Mouse (Mus musculus) Muller cell, postnatal 12 days (primary cell): ENCODE measurements at regions not wholly inside any gene's neighbourhood (a gene's known extent, or its start where the extent isn't known, plus 50 kb on each side); places are given as distances from the start of the nearest gene placed in this dataset.

Experiments
- DNase-seq: peaks from one replicate; pipeline ENCODE4 v3.0.0-alpha.2; 2015; ENCODE audit errors: inconsistent ontology term

- DNase-seq: no peak
Measured at GRCm38 (mm10) chrX:166725761-166726503, 140.4 kb upstream of the Egfl6 start.

DNA sequence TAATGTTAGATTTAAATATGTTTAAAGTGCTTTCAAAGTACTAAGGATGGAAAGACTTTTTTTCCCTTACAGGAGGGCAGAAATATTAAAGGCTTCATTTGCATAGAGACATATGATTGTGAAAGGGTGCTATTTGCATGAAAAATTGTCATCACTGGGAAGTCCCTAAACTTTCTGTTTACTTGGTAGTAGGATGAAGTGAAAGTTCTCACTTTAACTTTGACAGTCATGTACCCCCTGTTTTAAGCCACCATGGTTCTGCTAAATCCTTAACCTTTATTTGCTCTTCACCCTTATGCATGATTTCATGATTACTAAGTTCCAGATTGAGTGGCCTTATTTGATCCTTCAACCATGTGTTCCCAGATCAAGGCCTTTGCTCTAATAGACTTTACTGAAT, 132.6 kb upstream of the Egfl6 start:
- no peak for DNase-seq

- DNase-seq: no peak
Measured at GRCm38 (mm10) chrX:166709306-166709705, 123.8 kb upstream of the Egfl6 start.

- no peak for DNase-seq
Measured at GRCm38 (mm10) chrX:166708106-166708505, 122.6 kb upstream of the Egfl6 start.

GRCm38 (mm10) chrX:166707029-166707428, 121.5 kb upstream of the Egfl6 start:
- peak; percentile 7 for DNase-seq

DNA sequence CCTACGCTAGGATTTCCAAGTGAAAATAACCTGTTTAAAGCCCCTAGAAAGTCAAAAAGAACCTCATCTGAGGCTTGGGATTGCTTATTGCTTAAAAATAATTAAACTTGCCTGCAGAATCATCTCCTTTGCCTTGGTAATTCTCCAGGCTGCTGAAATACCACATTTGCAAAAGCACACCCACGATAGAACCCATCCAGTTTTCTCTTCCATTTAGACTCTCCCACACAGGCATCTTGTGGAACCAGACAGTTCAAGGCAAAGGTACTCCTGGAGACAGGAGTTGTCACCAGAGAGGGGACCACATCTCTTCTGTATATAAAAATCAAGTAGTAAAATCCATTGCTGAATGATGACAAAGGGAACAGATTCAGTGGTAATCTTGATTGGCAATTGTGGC, 118.8 kb upstream of the Egfl6 start:
- no peak for DNase-seq

DNA sequence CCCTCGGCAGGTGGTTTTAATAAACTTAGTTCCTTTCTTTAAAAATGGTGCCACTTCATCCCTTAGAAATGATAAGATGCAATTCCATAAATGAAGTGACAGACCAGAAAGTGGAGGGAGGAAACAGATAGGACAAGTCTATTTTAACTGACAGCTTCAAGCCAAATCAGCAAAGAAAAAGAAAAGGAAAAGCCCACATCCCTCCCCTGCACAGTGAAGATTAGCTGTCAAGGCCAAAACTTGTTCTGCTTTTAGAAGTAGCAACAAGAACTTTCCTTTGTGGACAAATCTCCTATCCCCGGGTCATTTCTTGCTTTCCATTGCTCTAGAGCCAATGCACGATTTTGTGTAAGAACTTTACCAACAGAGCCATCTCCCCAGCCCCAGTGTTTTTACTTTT, 108.7 kb upstream of the Egfl6 start:
- no peak for DNase-seq

DNA sequence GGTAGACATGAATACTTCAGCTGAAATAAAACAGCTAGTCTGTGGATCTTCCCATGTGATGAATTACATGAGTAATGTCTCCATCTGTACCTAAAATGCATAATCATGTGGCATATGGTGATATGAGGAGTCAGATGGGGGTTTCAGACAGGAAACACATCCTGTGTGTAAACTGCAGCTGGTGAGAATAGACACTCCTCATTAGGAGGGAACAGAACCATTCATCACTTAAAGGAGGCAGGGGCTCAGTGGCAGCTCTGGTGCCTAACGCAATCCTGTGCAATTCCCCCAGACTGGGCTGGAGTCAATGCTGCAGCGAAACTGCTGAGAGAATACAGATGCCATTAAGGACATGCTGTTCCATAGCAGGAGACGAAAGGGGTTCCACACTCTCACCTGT, 103.3 kb upstream of the Egfl6 start:
- DNase-seq: no peak

DNA sequence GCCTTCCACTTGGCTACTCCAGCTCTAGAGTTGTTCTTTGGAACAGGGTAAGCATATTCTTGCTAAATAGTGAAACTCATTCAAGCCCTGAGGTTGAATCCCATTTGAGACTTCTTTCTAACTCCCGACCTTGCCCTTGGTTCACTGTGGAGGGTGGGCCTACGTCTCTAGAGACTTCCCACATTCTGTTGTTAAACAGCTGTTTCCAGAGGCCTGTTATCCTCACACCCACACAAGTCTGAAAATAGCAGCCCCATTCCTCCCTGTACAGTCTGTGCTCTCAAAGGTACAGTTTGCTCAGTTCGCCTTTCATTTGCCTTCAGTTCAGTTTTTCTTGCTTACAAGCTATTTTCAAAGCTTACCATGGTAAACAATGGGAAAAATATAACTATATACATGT, 87.9 kb upstream of the Egfl6 start:
- DNase-seq: no peak

DNA sequence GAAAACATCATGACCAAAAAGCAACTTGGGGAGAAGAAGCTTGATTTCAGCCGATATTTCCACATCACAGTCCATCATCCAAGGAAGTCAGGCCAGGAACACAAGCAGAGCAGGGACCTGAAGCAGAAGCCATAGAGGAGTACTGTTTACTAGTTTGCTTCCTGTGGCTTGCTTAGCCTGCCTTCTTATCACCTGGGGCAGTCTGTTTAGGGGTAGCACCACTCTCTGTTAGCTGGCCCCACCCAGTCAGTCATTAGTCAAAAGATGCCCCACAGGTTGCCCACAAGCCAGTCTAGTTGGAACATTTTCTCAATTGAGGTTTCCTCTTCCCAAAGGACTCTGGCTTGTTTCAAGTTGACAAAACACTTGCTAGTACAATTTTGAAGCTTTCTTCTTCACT, 87.1 kb upstream of the Egfl6 start:
- no peak for DNase-seq

DNA sequence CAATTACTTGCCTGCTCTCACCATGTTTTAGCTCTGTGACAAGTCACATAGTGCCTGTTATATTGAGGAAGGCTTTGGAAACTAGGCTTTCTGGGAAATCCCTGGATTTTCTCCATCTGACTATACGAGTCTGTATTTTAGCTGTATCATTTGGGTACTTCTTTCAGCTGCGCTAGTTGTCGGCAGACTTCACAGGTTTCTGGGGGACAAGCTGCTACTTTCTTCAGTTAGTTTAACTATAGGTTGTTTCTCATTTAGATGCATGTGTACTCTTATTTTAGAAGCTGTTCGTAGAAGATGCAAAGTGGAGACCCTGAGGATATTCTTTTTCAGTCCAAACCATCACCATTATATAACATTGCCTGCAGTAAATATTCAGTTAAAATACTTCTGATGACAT, 86.3 kb upstream of the Egfl6 start:
- DNase-seq: no peak

GRCm38 (mm10) chrX:166666304-166666703, 80.8 kb upstream of the Egfl6 start:
- DNase-seq: no peak

- DNase-seq: peak; percentile 80
Measured at GRCm38 (mm10) chrX:166661808-166662207, 76.3 kb upstream of the Egfl6 start.

DNA sequence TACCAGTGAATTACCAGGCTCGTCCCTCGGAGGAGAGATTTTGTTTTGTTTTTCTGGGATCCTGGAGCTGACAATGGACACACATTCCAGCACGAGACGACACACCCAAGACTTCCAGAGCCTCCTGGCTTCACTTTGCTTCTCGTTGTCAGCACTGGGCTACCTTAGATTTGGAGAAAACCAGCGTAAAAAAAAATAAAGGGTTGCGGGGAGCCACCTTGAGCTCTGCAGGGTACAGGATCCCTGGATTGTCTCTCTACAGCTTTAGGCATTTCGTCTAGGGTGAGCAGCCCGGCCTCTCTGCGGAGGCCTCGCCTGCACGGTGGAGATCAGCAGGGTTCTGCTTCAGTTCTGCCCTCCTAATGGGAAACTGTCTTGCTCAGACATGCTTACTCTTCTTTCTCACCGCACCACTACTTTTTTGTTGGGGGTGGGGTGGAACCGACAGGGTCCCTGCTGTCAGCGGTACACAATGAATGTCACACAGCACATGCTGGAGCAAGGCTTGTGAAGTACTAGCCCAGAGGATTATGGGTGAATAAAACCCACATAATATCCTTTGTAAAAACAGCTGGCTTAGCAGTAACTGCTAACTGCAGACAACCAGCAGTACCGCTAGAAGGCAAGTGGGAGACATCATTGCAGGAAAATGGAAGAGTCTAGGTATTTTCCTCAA, 75.7 kb upstream of the Egfl6 start:
- DNase-seq: peak; percentile 78

DNA sequence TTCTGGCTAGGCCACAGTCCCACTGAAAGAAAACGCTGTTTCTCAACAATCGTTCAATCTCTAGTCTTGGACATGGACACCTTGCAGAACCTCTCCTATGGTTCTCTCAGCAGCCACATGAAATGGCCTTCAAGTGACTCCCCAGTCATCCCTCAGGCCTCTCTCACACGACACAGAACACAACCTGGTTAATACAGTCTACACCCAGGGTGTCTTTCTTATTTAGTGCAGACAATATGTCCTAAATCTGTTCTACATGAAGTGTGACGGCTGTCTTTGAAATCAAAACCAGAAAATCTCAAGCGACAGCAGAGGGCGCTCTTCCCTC, 75.2 kb upstream of the Egfl6 start:
- DNase-seq: no peak

GRCm38 (mm10) chrX:166652400-166652799, 66.9 kb upstream of the Egfl6 start:
- peak; percentile 31 for DNase-seq

DNA sequence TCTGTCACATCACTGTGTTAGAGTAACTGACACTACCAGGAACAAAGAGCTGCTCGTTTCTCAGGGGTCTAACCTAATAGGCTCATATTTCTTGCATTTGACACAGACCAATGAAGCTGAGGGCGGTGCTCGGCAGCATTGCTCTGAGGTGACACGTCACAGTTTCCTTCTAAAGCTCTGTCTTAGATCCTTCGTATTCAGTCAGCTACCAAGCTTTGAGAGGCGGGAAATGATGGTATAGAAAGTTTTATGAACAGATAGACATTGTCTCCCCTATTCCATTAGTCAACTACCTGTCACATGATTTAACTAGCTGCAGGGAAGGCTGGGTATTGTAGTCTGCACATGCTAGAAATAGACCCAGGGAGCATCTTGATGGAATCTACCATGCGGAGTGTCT, 60.2 kb upstream of the Egfl6 start:
- DNase-seq: no peak

DNA sequence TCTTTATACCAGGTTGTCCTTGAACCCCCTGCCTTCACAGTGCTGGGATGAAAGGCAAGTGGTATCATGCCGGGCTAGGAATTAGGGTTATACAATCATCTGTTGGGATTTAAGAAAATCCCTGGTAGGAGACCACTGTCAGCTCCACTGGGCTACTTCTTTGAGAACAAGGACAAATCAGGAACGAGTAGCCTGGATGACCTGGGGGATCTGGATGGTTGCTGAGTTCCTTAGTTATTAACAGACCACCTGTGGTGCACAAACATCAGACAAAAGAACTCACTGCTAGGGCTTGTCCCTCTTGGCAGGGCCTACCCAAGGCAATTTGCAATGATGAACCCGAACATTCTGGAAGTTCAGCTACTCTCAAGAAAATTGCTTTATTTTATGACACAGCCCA, 55.7 kb upstream of the Egfl6 start:
- DNase-seq: no peak

DNA sequence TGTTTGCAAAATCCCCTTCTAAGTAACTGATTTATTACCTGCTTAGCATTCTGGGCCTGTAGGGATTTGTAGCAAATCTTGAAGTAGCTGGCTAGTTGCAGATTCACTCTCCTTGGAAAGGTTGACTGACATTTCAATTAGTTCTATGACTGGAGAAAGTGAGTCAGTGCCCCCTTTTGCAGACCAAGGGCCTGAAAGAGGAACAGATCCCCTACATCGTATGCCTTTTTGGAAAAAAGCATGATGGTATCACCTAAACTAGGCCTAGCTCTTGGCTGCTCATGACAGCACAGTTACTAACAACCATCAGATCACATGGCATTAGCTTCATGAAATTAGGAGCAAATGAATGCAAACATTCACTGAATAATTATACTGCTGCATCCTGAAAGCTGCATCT, 54.7 kb upstream of the Egfl6 start:
- no peak for DNase-seq
